Mouse (Mus musculus) B cell, adult 2 months (primary cell): Measurements from ENCODE around the gene Med27.

Experiments used
- DNase-seq, 2 experiments: peaks; one replicate each; pipeline ENCODE4 v3.0.0; 2022

The Med27 gene

GRCm38 (mm10) chr2:29572811-29573427 lies 226.3 kb downstream of the Med27 start:
- no peak for DNase-seq

GRCm38 (mm10) chr2:29573591-29573990 lies 227.0 kb downstream of the Med27 start:
- peak; percentile 57 to 61 for DNase-seq

GRCm38 (mm10) chr2:29574187-29574586 lies 227.6 kb downstream of the Med27 start:
- DNase-seq: no peak
